Mouse (Mus musculus) cerebellum, adult 11-12 months (tissue): ENCODE data around the gene Bcar3.

ENCODE experiments used
- DNase-seq: peaks from one replicate; pipeline ENCODE4 v3.0.0; 2022

Gene Bcar3

GRCm38 (mm10) chr3:122518231-122518736, 224.3 kb downstream of the Bcar3 start:
- DNase-seq = no peak

- no peak for DNase-seq
Measured at GRCm38 (mm10) chr3:122519082-122519481, 225.1 kb downstream of the Bcar3 start.

GRCm38 (mm10) chr3:122520365-122520764, 226.4 kb downstream of the Bcar3 start:
- DNase-seq = no peak

GRCm38 (mm10) chr3:122520875-122521274, 226.9 kb downstream of the Bcar3 start:
- DNase-seq = no peak

GRCm38 (mm10) chr3:122521294-122521693, 227.4 kb downstream of the Bcar3 start:
- no peak for DNase-seq

- DNase-seq = no peak
Measured at GRCm38 (mm10) chr3:122528477-122528876, 234.5 kb downstream of the Bcar3 start.

- no peak for DNase-seq
Measured at GRCm38 (mm10) chr3:122535938-122536703, 242.2 kb downstream of the Bcar3 start.

GRCm38 (mm10) chr3:122538851-122539250, 244.9 kb downstream of the Bcar3 start:
- DNase-seq = no peak

GRCm38 (mm10) chr3:122539961-122540690, 246.2 kb downstream of the Bcar3 start:
- DNase-seq = no peak

GRCm38 (mm10) chr3:122540918-122541317, 247.0 kb downstream of the Bcar3 start:
- no peak for DNase-seq

- no peak for DNase-seq
Measured at GRCm38 (mm10) chr3:122545346-122545745, 251.4 kb downstream of the Bcar3 start.

GRCm38 (mm10) chr3:122547469-122547868, 253.5 kb downstream of the Bcar3 start:
- no peak for DNase-seq

GRCm38 (mm10) chr3:122551174-122551573, 257.2 kb downstream of the Bcar3 start:
- no peak for DNase-seq

- DNase-seq = no peak
Measured at GRCm38 (mm10) chr3:122557766-122558165, 263.8 kb downstream of the Bcar3 start.

GRCm38 (mm10) chr3:122565285-122565684, 271.3 kb downstream of the Bcar3 start:
- DNase-seq = no peak

GRCm38 (mm10) chr3:122566112-122566511, 272.2 kb downstream of the Bcar3 start:
- DNase-seq = no peak

- no peak for DNase-seq
Measured at GRCm38 (mm10) chr3:122566549-122566948, 272.6 kb downstream of the Bcar3 start.

GRCm38 (mm10) chr3:122573426-122574286, 279.7 kb downstream of the Bcar3 start:
- DNase-seq = no peak

GRCm38 (mm10) chr3:122574921-122575320, 281.0 kb downstream of the Bcar3 start:
- no peak for DNase-seq

- DNase-seq = no peak
Measured at GRCm38 (mm10) chr3:122577360-122577759, 283.4 kb downstream of the Bcar3 start.
